Mouse (Mus musculus) liver, embryonic 11.5 days (tissue): ENCODE results near the gene Lrrc63. TPM values are rescaled to one million over a fixed set of nuclear protein-coding genes. Genes with fewer than 3 reads are reported as not detected.
A peak's percentile ranks its signal among the peaks of the same experiment; 100 is the strongest.

Source experiments
- ATAC-seq: fragments of 200-750 bp; cut with Nextera tagmentation; replicated peaks from 2 replicates; pipeline ENCODE4 v1.8.0; 2017; ENCODE audit warnings: moderate number of reproducible peaks, mild to moderate bottlenecking, moderate TSS enrichment, moderate library complexity; ENCODE audit not compliant: low FRiP score
- DNase-seq: peaks from one replicate; pipeline ENCODE4 v3.0.0-alpha.2; 2017; ENCODE audit warnings: low spot score
- H3K27ac ChIP-seq: fragments of 300-500 bp; sonication (generic); 2 replicates; pipeline ENCODE4 v1.5.1; 2014; ENCODE audit warnings: mild to moderate bottlenecking, low read depth, low read length, control low read depth
- H3K27me3 ChIP-seq: fragments of 300-500 bp; sonication (generic); replicated peaks from 2 replicates; pipeline ENCODE4 v1.6.1; 2014; ENCODE audit warnings: low read length, mixed read lengths; ENCODE audit not compliant: control insufficient read depth, insufficient read depth
- H3K36me3 ChIP-seq: fragments of 300-500 bp; sonication (generic); 2 replicates; pipeline ENCODE4 v1.6.1; 2014; ENCODE audit warnings: mild to moderate bottlenecking, low read length, moderate library complexity, mixed read lengths; ENCODE audit not compliant: control insufficient read depth, insufficient read depth
- H3K4me1 ChIP-seq: fragments of 300-500 bp; sonication (generic); replicated peaks from 2 replicates; pipeline ENCODE4 v1.6.1; 2014; ENCODE audit warnings: low read length, mixed read lengths; ENCODE audit not compliant: control insufficient read depth, insufficient read depth
- H3K4me2 ChIP-seq: fragments of 300-500 bp; sonication (generic); 2 replicates; pipeline ENCODE4 v1.6.1; 2014; ENCODE audit warnings: mild to moderate bottlenecking, control low read depth, moderate library complexity
- H3K4me3 ChIP-seq: fragments of 300-500 bp; sonication (generic); 2 replicates; pipeline ENCODE4 v1.5.1; 2014; ENCODE audit warnings: low read depth, low read length, control low read depth
- H3K9ac ChIP-seq: fragments of 300-500 bp; sonication (generic); 2 replicates; pipeline ENCODE4 v1.6.1; 2014; ENCODE audit warnings: low read depth, low read length, control low read depth
- H3K9me3 ChIP-seq: fragments of 300-500 bp; sonication (generic); 2 replicates; pipeline ENCODE4 v1.6.1; 2016; ENCODE audit warnings: low read length, inconsistent platforms, mixed read lengths; ENCODE audit not compliant: control insufficient read depth
- WGBS: fragments of 180-500 bp; shearing (Covaris S2); extraction: QIAGEN DNeasy Blood & Tissue Kit; methylation state at CpG from one replicate; pipeline ENCODE4 v1.1.7; 2014; 5-methylcytosine and 5-hydroxymethylcytosine counted together
- polyA plus RNA-seq: library from polyadenylated mRNA; unstranded; fragments of >200 nt; fragmentation: Nextera tagmentation; extraction: Ambion mirVana; gene quantifications from 2 replicates; pipeline ENCODE4 v1.2.1, GENCODE M21; 2014

Gene Lrrc63
- polyA plus RNA-seq, 1 experiment from 2014 or later, result not detected

GRCm38 (mm10) chr14:75121658-75122057 lies 9.0 kb downstream of the Lrrc63 start:
- 69% methylated on average over 8 of the region's 8 CpGs for WGBS
- ATAC-seq, result no peak
- Histone ChIP-seq H3K4me2 (no peak overlapping the region), H3K27me3 (no peaks in the 10 kb centered on the region), H3K9me3 (no peaks in the 10 kb centered on the region), H3K9ac (no peak overlapping the region), H3K4me1 (no peaks in the 10 kb centered on the region), H3K27ac (no peak overlapping the region), H3K36me3 (no peaks in the 10 kb centered on the region), H3K4me3 (no peak overlapping the region)
- no peak for DNase-seq

DNA sequence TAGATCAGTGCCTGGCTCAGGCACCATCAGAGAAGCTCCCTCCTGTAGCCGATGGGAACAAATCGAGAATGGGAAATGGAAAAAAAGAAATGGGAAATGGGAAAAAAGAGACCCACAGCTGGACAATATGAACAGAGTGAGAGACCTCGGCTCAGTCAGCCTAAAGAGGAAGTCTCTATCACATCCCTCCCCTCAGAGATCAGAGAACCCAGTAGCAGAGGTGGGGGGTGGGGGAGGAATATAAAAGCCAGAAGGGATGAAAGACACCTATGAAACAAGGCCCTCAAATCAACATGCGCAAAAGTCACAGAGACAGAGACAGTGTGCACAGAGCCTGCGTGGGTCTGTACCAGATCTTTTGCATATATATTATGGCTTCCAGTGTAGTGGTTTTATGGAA lies 27.7 kb downstream of the Lrrc63 start:
- no peak for DNase-seq
- no peak overlapping the region for H3K4me2 ChIP-seq
- H3K27ac ChIP-seq, result no peak overlapping the region
- 74% methylated on average over 5 of the region's 5 CpGs for WGBS
- H3K9me3 ChIP-seq, result no peaks in the 10 kb centered on the region
- no peak overlapping the region for H3K9ac ChIP-seq
- no peak overlapping the region for H3K4me3 ChIP-seq
- H3K27me3 ChIP-seq, result no peaks in the 10 kb centered on the region
- no peaks in the 10 kb centered on the region for H3K4me1 ChIP-seq
- H3K36me3 ChIP-seq, result no peaks in the 10 kb centered on the region
- no peak for ATAC-seq

- Histone ChIP-seq H3K4me3 (no peak overlapping the region), H3K27me3 (no peaks in the 10 kb centered on the region)
- no peak for ATAC-seq
These were observed 52.7 kb downstream of the Lrrc63 start for GRCm38 (mm10) chr14:75077946-75078345.

DNA sequence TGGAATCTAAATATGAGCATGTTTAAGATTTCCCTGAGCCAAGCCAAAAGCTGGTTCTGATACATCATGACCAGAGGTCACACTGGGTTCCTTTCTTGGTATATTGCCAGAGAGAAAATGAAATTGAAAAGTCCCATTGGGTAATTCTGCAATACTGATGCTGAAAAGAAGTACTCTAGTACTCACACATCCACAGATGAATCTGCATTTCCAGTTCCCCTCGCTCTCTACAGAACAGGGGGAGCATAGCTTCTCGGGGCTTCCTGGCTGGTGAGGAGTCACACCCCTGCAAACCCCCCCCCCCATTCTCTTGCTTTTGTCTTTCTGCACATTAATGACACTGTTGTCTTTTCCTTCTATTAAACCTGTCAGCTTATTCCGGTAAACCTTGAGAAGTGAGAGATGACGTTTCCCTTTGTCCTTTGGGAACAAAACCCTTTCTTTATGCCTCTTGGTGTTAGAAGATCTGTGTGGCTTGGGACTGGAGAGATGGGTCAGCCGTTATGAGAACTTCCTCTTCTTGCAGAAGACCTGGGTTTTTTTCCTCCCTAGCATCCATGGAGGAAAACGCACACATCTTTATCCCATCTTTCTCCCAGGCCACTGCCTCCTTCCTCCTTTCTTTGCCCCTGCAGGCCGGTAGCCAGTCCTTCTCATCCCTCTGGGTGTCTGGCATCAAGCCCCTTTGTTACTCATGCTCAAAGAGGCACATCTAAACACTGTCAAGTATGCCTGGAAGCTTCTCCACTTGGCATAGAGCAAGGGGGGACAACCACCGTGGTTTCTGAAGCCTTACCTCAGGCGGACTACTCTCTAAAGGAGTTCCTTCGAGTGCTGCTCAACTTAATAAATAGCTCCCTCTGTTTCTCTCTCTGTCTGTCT lies 55.1 kb downstream of the Lrrc63 start:
- WGBS, result 54% methylated on average over 10 of the region's 10 CpGs
- no peaks in the 10 kb centered on the region for H3K27me3 ChIP-seq
- H3K4me1 ChIP-seq, result no peaks in the 10 kb centered on the region
- no peaks in the 10 kb centered on the region for H3K9me3 ChIP-seq
- ATAC-seq (no peak), DNase-seq (no peak)
- no peak overlapping the region for H3K4me2 ChIP-seq
- no peak overlapping the region for H3K27ac ChIP-seq
- no peak overlapping the region for H3K9ac ChIP-seq
- no peaks in the 10 kb centered on the region for H3K36me3 ChIP-seq
- no peak overlapping the region for H3K4me3 ChIP-seq

More at GRCm38 (mm10) chr14:75077946-75078345, 52.7 kb downstream of the Lrrc63 start:
- H3K9ac ChIP-seq, result no peak overlapping the region
- no peaks in the 10 kb centered on the region for H3K36me3 ChIP-seq
- H3K27ac ChIP-seq, result no peak overlapping the region
- H3K4me2 ChIP-seq, result no peak overlapping the region
- 74% methylated on average over 6 of the region's 6 CpGs for WGBS
- no peak for DNase-seq
- no peaks in the 10 kb centered on the region for H3K4me1 ChIP-seq
- no peaks in the 10 kb centered on the region for H3K9me3 ChIP-seq

- Histone ChIP-seq H3K4me3 (no peak overlapping the region), H3K4me2 (no peak overlapping the region), H3K27ac (no peak overlapping the region), H3K36me3 (no peaks in the 10 kb centered on the region), H3K9ac (no peak overlapping the region), H3K27me3 (no peaks in the 10 kb centered on the region), H3K4me1 (no peaks in the 10 kb centered on the region), H3K9me3 (no peaks in the 10 kb centered on the region)
- 81% methylated on average over 15 of the region's 15 CpGs for WGBS
- DNase-seq (no peak), ATAC-seq (no peak)
These were observed 59.6 kb downstream of the Lrrc63 start for GRCm38 (mm10) chr14:75071091-75071490.

GRCm38 (mm10) chr14:75069356-75069979 lies 61.2 kb downstream of the Lrrc63 start:
- H3K36me3 ChIP-seq, result no peaks in the 10 kb centered on the region
- no peak overlapping the region; the same call in 1 of the 2 replicates for H3K4me3 ChIP-seq
- ATAC-seq (peak; percentile 36; the same call in 1 of the 2 replicates), DNase-seq (no peak)
- no peak overlapping the region for H3K9ac ChIP-seq
- H3K27me3 ChIP-seq, result no peaks in the 10 kb centered on the region
- no peaks in the 10 kb centered on the region for H3K9me3 ChIP-seq
- H3K27ac ChIP-seq, result no peak overlapping the region
- peak overlapping the region; percentile 54 for H3K4me2 ChIP-seq
- 34% methylated on average over 7 of the region's 7 CpGs for WGBS
- H3K4me1 ChIP-seq, result no peaks in the 10 kb centered on the region

GRCm38 (mm10) chr14:75068430-75069112 lies 62.1 kb downstream of the Lrrc63 start:
- Histone ChIP-seq H3K4me3 (peak overlapping the region; percentile 17), H3K4me2 (peak overlapping the region; percentile 54), H3K9ac (no peak overlapping the region), H3K4me1 (no peaks in the 10 kb centered on the region), H3K27me3 (no peaks in the 10 kb centered on the region), H3K36me3 (no peaks in the 10 kb centered on the region), H3K9me3 (no peaks in the 10 kb centered on the region), H3K27ac (no peak overlapping the region)
- DNase-seq (no peak), ATAC-seq (no peak; the same call in 1 of the 2 replicates)
- WGBS, result 53% methylated on average over 19 of the region's 19 CpGs

GRCm38 (mm10) chr14:75065211-75065610 lies 65.5 kb downstream of the Lrrc63 start:
- DNase-seq (no peak), ATAC-seq (no peak)
- Histone ChIP-seq H3K36me3 (no peaks in the 10 kb centered on the region), H3K9ac (no peak overlapping the region), H3K4me1 (no peaks in the 10 kb centered on the region), H3K4me2 (no peak overlapping the region), H3K27ac (no peak overlapping the region), H3K9me3 (no peaks in the 10 kb centered on the region), H3K27me3 (no peaks in the 10 kb centered on the region), H3K4me3 (no peak overlapping the region)
- 90% methylated on average over 5 of the region's 5 CpGs for WGBS
